Mouse (Mus musculus) liver, adult 2 months (tissue): ENCODE measurements around the gene Rfx6.

Experiments
- CTCF ChIP-seq: fragments of 200-500 bp; IDR thresholded peaks from 2 replicates; pipeline ENCODE4 v1.5.1; 2011; ENCODE audit warnings: low read depth, low read length, control low read depth
- POLR2A ChIP-seq: fragments of 200-500 bp; IDR thresholded peaks from 2 replicates; pipeline ENCODE4 v1.6.1; 2011; ENCODE audit warnings: low read length, control low read depth; ENCODE audit not compliant: insufficient read depth; ENCODE audit errors: extremely low read depth

DNA sequence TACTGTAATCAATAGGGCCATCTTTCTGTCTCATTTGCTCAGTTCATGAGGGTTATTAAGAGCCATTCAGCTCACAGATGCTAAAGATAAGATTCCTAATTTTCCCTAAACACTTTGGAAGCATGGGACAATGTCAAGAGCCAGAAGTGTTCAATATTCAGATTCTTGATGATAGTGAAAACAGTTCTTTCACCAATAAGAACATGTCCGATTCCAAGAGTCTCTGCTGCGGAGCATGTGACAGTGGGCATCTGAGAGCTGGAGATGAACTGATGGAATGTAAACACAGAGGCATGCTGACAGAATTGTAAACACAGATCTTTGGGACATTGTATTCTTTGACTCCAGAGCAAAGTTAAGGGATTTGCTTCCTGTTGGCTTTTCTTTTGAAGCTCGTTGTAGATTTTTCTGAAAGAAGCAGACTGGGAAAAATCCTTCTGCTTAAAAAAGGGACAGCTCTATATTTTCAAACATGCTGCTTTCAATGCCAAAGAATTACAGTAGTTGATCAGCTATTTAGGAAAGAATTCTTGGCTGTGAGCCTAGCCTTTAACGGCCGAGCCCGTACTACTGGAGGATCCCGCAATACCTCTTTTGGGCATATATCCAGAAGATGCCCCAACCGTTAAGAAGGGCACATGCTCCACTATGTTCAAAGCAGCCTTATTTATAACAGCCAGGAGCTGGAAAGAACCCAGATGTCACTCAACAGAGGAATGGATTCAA is 46.0 kb upstream of the Rfx6 start, which contains the start of gene Gprc6a:
- TF ChIP-seq POLR2A (no peak), CTCF (no peak)
